Mouse (Mus musculus) urinary bladder, postnatal 4 days (tissue): Measurements from ENCODE around the gene Ddx6.
"Not testable (repeated sequence)": the region's sequence is repeated elsewhere in the genome, so short reads cannot be mapped to it uniquely, and the experiment has no call there.

Source experiments
- DNase-seq, 2 experiments: peaks; one replicate each; pipeline ENCODE4 v3.0.0; 2021 to 2022; ENCODE audit warnings: low spot score in 2 of 2

Ddx6 gene

DNA sequence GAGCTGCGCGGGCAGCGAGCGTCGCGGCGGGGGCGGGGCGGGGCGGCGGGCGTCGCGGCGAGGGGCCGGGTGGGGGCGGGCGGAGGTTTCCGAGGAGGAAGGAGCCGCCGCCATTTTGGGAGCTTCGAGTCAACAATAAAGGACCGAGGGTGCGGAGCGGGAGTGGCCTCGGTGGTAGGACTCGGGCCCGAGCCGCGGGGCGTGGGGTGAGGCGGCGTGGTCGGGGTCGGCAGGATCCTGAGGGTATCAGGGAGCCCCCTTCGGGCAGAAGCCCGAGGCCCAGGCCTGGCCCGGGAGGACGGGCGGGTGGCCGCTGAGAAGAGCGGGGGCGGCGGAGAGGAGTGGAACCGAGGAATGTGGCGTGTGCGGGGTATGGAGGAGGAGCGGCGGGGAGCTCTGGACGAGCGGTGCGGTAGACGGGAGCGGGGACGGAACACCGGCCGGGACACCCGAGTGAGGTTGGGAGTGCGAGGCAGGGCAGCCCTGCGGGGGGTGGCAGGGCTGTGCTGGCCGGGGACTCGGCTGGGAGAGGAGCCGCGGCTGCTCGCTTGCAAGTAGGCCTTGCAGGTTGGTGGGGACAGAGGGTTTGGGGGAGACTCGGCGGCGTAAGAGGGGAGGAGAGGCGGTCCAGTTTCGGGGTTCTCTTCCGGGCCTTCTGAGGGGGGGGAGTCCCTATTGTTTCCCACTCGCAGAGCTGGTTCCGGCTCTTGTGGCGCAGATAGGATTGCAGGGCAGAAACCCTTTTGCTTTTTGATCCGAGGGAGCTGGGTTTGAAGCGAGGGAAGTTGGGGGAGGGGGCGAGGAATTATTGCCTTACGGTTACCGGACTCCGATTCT lies at the start of gene Ddx6:
Gene Ddx6 (plus strand): TSS at position 114 of the 837 bp plus-strand sequence.
- DNase-seq, result peak; percentile 64 to 78

GRCm38 (mm10) chr9:44561597-44561996 lies 43.1 kb upstream of the Ddx6 start, which contains the start of gene Cxcr5:
Gene Cxcr5 (minus strand): TSS chr9:44561877.
- no peak for DNase-seq

DNA sequence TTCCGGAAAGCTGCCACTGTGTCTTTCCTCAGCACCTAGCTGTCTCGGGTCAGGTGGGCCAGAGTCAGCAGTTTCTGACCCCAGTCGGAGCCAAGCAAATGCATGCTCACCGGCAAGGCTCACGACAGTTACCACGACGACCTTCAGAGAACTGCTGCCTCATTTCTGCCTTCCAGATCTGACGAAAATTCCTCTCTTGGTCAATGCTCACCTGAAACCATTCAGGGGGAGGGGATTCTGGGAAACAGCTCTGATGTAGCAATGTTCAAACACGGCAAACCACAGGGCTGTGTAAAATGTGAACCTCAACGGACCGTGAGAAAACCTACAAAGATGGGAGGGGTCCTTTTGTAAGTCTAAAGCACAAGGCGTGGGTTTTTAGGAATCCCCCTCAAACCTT lies 41.8 kb upstream of the Ddx6 start:
- DNase-seq, result no peak

DNA sequence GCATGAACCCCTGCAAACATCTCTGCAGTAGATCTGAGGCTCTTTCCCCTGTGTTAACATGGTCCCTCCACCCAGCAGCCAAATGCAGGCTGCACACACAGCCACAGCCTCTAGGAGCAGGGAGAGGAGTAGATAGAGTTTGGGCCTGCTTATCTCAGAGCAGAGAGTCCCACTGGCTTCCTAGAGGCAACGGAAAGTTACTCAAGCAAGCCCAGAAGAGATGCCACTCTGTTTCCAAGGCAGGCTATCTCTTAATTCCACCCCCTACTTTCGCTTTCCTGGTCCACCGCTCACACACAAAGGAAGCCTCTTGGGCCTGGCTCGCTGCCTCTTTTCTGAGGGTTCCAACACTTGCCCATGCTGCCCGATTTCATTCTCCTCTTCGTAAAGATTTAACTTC lies 39.3 kb upstream of the Ddx6 start:
- no peak for DNase-seq

- DNase-seq, result no peak
These were observed 37.2 kb upstream of the Ddx6 start for GRCm38 (mm10) chr9:44567338-44568082.

DNA sequence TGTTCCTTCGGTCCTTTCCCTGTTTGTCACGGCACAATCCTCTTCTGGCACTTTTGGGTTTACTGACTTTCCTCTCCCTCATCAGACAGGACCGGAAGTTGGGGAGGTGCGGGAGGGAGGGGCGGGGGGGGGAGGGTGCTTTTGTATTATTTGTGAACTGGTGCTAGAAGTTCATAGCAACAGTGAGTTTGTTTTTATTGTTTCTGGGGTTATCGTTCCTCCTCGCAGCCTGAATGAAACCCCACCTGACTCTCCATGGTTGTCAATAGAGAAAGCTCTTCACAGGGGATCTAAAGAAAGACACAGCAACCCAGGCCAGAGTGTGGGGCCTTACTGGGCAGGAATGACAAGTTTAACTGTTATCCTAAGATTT lies 36.6 kb upstream of the Ddx6 start:
- no peak for DNase-seq

GRCm38 (mm10) chr9:44570939-44571382 lies 33.7 kb upstream of the Ddx6 start:
- DNase-seq, result no peak

DNA sequence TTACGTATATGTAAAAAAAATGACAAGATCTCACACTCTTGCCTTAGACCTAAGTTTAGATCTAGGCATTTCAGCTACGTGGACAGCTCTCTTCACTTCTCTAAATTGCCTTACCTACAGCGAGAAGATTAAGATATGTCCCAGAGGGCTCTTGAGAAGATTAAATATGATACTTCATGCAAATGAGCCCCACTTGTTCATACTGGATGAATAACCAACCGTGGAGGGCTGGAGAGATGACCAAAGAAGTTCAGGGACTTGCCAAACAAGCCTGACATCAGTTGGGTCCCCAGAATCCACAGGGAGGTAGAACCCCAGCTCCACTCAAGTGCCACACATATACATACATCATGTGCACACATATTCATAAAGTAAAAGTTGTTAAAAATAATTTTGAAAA lies 31.4 kb upstream of the Ddx6 start:
- DNase-seq, result no peak

- DNase-seq, result no peak
These were observed 29.6 kb upstream of the Ddx6 start for GRCm38 (mm10) chr9:44575095-44575494.

- DNase-seq, result not testable (repeated sequence)
These were observed 28.6 kb upstream of the Ddx6 start for GRCm38 (mm10) chr9:44576046-44576445.

DNA sequence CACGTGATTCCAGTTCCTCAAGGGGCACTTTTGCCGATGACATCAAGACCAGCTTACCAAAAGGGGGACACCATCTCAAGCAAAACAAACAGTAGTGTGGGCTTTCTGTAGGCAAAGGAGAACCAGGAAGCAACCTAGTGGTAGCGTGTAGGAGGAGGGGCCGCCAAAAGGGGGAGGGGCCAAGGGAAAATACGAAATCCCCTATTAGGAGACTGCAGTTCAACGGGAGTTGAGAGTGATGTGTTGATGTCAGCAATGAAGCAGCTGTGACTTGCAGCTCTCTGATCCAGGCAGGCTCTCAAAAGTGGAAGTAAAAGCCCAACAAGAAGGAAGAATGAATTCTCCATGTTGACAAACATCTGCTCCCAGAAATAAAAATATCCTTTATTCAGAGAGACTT lies 25.3 kb upstream of the Ddx6 start:
- no peak for DNase-seq

DNA sequence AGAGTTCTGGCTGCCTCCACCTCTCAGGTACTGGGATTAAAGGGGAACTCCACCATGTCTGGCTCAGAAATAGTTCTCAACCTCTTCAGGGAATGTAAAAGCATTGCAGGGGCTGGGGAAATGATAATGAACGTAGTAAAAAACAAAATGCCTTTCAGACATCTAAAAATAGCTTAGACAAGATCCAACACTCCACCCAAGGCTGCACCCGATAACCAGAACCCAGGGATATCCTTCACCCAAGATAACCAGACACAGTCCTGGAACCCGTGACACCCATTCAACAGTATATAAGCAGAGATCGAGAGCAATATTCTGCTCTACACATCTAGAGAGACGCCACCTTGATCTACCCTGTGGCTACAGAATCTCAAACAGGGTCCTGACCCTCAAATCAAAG lies 24.6 kb upstream of the Ddx6 start:
- DNase-seq, result no peak

- no peak for DNase-seq
These were observed 23.3 kb upstream of the Ddx6 start for GRCm38 (mm10) chr9:44581423-44581822.

GRCm38 (mm10) chr9:44582390-44582789 lies 22.3 kb upstream of the Ddx6 start:
- no peak for DNase-seq

- no peak for DNase-seq
These were observed 17.9 kb upstream of the Ddx6 start for GRCm38 (mm10) chr9:44586640-44587261.

- DNase-seq, result no peak
These were observed 17.2 kb upstream of the Ddx6 start for GRCm38 (mm10) chr9:44587262-44588160.

GRCm38 (mm10) chr9:44588605-44589004 lies 16.1 kb upstream of the Ddx6 start:
- DNase-seq, result no peak

GRCm38 (mm10) chr9:44589095-44589494 lies 15.6 kb upstream of the Ddx6 start:
- no peak for DNase-seq

DNA sequence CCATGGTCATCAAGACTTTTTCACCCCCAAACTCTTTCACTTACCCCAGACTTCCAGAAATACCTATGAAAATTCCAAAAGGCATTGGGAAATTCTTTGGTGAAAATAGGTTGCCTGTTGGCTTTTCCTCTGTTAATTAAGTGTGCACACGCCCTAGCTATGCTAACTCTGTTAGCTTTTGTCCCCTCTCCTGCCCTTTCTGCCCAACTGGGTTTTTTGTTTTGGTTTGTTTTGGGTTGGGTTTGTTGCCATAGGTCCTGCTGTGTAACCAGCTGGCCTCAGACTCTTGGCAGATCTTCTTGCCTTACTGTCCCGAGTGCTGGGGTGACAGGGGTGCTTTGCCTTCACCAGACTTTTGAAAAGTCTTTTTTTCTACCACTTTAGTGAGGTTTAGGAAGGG lies 13.7 kb upstream of the Ddx6 start:
- no peak for DNase-seq

GRCm38 (mm10) chr9:44591595-44592188 lies 13.0 kb upstream of the Ddx6 start:
- DNase-seq, result no peak

DNA sequence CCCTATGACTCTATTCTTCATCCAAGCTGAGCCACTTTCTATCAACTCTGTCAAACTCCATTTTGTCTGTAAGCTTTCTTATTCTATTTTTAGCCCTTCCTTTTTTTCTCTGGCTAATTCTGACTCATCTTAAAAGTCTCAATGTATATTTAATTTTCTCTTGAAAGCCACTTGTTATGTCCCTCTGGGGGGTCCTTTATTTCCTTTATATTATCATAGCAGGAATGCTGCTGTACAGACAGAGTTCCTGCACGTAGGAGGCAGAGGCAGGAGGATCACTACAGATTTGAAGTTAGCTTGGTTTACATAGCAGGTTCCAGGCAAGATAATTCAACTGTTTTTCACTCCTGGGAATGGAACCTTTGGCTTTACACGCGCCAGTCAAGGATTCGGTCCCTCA lies 11.5 kb upstream of the Ddx6 start:
- DNase-seq, result no peak
